Mouse (Mus musculus) testis, adult 2 months (tissue): Measurements from ENCODE around the gene Gnb1l. TPM values are rescaled to one million over a fixed set of nuclear protein-coding genes. Genes with fewer than 3 reads are reported as not detected.

Source experiments
- H3K27ac ChIP-seq: fragments of 200-500 bp; 2 replicates; pipeline ENCODE4 v1.5.1; 2012; ENCODE audit warnings: low read depth, low read length; ENCODE audit not compliant: control insufficient read depth, insufficient read depth
- H3K27me3 ChIP-seq: fragments of 200-500 bp; 2 replicates; pipeline ENCODE4 v1.6.1; 2012; ENCODE audit warnings: mild to moderate bottlenecking, low read length, moderate library complexity; ENCODE audit not compliant: control insufficient read depth, insufficient read depth
- H3K36me3 ChIP-seq: fragments of 200-500 bp; 2 replicates; pipeline ENCODE4 v1.6.1; 2012; ENCODE audit warnings: mild to moderate bottlenecking, low read length; ENCODE audit not compliant: control insufficient read depth, insufficient read depth
- H3K4me1 ChIP-seq: fragments of 200-500 bp; 2 replicates; pipeline ENCODE4 v1.6.1; 2012; ENCODE audit warnings: low read length; ENCODE audit not compliant: control insufficient read depth, insufficient read depth
- H3K4me3 ChIP-seq: fragments of 200-500 bp; 2 replicates; pipeline ENCODE4 v1.5.1; 2012; ENCODE audit warnings: low read depth, mild to moderate bottlenecking, low read length, moderate library complexity, mixed read lengths; ENCODE audit not compliant: control insufficient read depth
- CTCF ChIP-seq: fragments of 200-500 bp; IDR thresholded peaks from 2 replicates; pipeline ENCODE4 v1.5.1; 2012; ENCODE audit warnings: low read depth, mild to moderate bottlenecking, inconsistent platforms, low read length, moderate library complexity; ENCODE audit not compliant: control insufficient read depth, insufficient read depth, insufficient replicate concordance
- POLR2A ChIP-seq: fragments of 200-500 bp; IDR thresholded peaks from 2 replicates; pipeline ENCODE4 v1.6.1; 2012; ENCODE audit warnings: low read depth, mild to moderate bottlenecking, inconsistent platforms, low read length, moderate library complexity; ENCODE audit not compliant: control insufficient read depth
- polyA plus RNA-seq: library from polyadenylated mRNA; depleted of rRNA; stranded (reverse); fragments of >200 nt; gene quantifications from 2 replicates; pipeline ENCODE4 v1.2.3, GENCODE M21; 2012

Gene Gnb1l
- polyA plus RNA-seq, 1 experiment, result 75.5 TPM

DNA sequence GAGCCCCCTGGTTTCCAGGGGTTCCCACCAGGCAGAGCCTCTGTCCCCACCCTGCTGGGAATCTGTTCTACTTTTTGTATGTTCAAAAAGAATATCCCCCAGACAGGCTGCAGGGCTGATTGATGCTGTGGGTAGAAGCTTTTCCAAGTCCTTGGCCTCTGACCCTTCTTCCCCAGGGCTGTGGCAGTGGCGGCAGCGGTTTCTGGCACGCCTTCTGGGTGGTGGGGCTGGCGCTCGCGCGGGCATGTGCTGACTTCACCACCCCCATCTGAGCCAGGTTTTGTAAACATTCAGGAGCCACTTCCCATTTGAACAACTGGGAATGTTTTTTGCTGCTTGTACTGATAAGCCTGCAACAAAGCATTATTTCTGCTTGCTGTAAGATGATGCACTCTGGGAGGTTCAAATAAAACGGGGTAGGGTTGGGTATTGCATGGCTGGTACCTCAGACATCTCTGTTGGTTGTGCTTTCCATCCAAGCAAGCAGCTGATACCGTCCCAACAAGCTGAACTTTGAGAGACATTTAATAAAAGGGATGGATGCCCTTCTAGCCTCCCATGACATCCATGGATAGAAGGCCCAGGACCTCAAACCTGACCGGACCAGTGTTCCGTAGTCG is 39.1 kb upstream of the Gnb1l start:
- Histone ChIP-seq H3K36me3 (no peaks in the 10 kb centered on the region), H3K27me3 (no peaks in the 10 kb centered on the region), H3K4me3 (no peak overlapping the region), H3K4me1 (no peaks in the 10 kb centered on the region), H3K27ac (no peak overlapping the region)
- TF ChIP-seq CTCF (no peak), POLR2A (no peak)

DNA sequence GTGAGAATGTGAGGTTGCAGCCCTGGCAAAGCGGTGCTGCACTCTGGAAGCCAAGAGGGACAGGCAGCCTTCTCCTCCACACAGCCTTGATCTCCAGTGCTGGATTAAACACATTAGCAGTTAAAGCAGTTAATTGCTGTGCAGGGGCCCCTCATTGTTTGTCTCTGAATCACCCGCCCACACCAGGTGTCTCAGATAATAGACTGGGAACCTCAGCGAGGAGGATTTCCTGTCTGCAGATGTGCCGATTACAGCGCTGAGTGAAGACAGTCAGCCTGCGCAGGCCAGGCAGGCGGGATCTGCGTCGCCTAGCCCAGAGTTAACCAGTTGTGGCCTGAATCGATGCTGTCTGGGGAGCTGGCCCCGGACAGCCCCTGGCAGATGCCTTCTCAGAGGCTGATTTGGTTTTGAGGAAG is 38.5 kb upstream of the Gnb1l start:
- H3K4me1 ChIP-seq, result no peaks in the 10 kb centered on the region
- H3K27ac ChIP-seq, result no peak overlapping the region
- no peaks in the 10 kb centered on the region for H3K36me3 ChIP-seq
- H3K27me3 ChIP-seq, result no peaks in the 10 kb centered on the region
- TF ChIP-seq CTCF, result no peak
- TF ChIP-seq POLR2A, result no peak
- H3K4me3 ChIP-seq, result no peak overlapping the region

- H3K4me3 ChIP-seq, result no peak overlapping the region
- no peaks in the 10 kb centered on the region for H3K4me1 ChIP-seq
- no peak for TF ChIP-seq CTCF
- TF ChIP-seq POLR2A, result no peak
- H3K27ac ChIP-seq, result no peak overlapping the region
- no peaks in the 10 kb centered on the region for H3K36me3 ChIP-seq
- H3K27me3 ChIP-seq, result no peaks in the 10 kb centered on the region
Measured at GRCm38 (mm10) chr16:18460826-18461225, 37.7 kb upstream of the Gnb1l start.

DNA sequence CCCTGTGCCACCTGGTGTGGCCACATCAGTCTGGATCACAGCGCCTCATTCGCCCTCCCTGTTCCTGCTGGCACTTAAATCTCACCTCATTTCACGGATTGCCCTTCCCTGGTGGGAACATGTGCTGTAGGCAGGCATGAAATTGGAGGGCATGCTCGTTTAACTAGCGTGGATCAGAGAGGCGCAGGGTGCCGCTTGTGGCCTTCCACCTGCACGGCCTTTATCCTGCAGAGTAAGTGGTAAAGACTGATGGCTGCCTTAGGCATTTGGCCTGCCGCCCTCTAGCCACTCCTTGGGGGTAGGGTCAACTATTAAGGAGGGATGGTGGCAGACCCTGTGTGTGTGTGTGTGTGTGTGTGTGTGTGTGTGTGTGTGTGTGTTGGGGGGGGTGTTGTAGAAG is 36.5 kb upstream of the Gnb1l start:
- no peaks in the 10 kb centered on the region for H3K27me3 ChIP-seq
- no peaks in the 10 kb centered on the region for H3K4me1 ChIP-seq
- TF ChIP-seq POLR2A (no peak), CTCF (no peak)
- no peak overlapping the region for H3K4me3 ChIP-seq
- no peaks in the 10 kb centered on the region for H3K36me3 ChIP-seq
- no peak overlapping the region for H3K27ac ChIP-seq

DNA sequence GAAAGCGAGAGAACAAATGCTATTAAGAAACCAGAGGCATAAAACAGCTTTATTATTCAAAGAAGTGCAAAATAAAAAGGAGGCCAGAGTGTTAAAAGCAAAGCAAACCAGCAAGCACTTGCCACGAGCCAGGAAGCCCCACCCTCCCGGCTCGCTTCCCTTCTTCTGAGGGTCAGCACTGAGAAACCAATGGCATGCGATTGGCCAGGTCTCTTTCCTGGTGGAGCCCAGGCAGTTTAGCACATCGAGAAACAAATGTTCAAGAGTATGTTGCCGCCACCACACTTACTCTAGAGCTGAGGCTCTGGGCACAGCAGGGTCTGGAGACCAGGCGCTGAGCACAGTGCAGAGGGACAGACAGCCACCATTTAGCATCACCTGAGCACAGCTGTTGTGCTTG is 35.9 kb upstream of the Gnb1l start:
- no peak overlapping the region for H3K4me3 ChIP-seq
- TF ChIP-seq CTCF (no peak), POLR2A (no peak)
- H3K27ac ChIP-seq, result no peak overlapping the region
- no peaks in the 10 kb centered on the region for H3K36me3 ChIP-seq
- no peaks in the 10 kb centered on the region for H3K4me1 ChIP-seq
- H3K27me3 ChIP-seq, result no peaks in the 10 kb centered on the region

DNA sequence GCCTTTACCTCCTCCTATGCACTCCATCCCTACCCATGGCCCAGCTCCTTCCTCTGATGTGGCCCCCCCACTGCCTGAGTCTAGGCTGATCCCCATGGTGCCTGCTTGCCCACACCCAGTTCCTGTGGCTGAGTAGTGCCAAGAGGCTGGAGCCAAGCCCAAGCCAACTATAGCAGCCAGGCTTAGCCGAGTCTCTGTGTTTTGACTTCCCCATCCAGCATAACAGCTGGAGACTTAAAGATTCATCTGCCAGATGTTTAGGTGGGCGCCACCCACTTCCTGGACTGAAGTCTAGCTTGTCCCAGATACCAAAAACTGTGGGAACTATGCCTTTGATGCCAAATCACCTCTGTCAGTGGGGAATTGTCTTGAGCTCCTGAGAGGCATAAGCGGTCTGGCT is 34.2 kb upstream of the Gnb1l start:
- H3K4me1 ChIP-seq, result no peaks in the 10 kb centered on the region
- H3K27ac ChIP-seq, result no peak overlapping the region
- no peaks in the 10 kb centered on the region for H3K27me3 ChIP-seq
- no peaks in the 10 kb centered on the region for H3K36me3 ChIP-seq
- TF ChIP-seq CTCF (no peak), POLR2A (no peak)
- H3K4me3 ChIP-seq, result no peak overlapping the region

- Histone ChIP-seq H3K4me3 (no peak overlapping the region), H3K27ac (no peak overlapping the region), H3K27me3 (no peaks in the 10 kb centered on the region), H3K36me3 (no peaks in the 10 kb centered on the region), H3K4me1 (no peaks in the 10 kb centered on the region)
- TF ChIP-seq CTCF (no peak), POLR2A (no peak)
Measured at GRCm38 (mm10) chr16:18470829-18471228, 27.7 kb upstream of the Gnb1l start.

- TF ChIP-seq CTCF (no peak), POLR2A (no peak)
- Histone ChIP-seq H3K36me3 (no peaks in the 10 kb centered on the region), H3K27me3 (no peaks in the 10 kb centered on the region), H3K4me1 (no peaks in the 10 kb centered on the region), H3K27ac (no peak overlapping the region), H3K4me3 (no peak overlapping the region)
Measured at GRCm38 (mm10) chr16:18471381-18471955, 27.0 kb upstream of the Gnb1l start.

GRCm38 (mm10) chr16:18471976-18472375 is 26.5 kb upstream of the Gnb1l start:
- Histone ChIP-seq H3K27ac (no peak overlapping the region), H3K4me3 (no peak overlapping the region), H3K36me3 (no peaks in the 10 kb centered on the region), H3K27me3 (no peaks in the 10 kb centered on the region), H3K4me1 (no peaks in the 10 kb centered on the region)
- TF ChIP-seq POLR2A (no peak), CTCF (no peak)
